Mouse (Mus musculus): ENCODE measurements around the gene Tmbim1. TPM values are rescaled to one million over a fixed set of nuclear protein-coding genes. Genes with fewer than 3 reads are reported as not detected.
"Not testable (repeated sequence)": the region's sequence is repeated elsewhere in the genome, so short reads cannot be mapped to it uniquely, and the experiment has no call there.

Gene Tmbim1
- polyA plus RNA-seq, 1 experiment = 69.2 TPM

DNA sequence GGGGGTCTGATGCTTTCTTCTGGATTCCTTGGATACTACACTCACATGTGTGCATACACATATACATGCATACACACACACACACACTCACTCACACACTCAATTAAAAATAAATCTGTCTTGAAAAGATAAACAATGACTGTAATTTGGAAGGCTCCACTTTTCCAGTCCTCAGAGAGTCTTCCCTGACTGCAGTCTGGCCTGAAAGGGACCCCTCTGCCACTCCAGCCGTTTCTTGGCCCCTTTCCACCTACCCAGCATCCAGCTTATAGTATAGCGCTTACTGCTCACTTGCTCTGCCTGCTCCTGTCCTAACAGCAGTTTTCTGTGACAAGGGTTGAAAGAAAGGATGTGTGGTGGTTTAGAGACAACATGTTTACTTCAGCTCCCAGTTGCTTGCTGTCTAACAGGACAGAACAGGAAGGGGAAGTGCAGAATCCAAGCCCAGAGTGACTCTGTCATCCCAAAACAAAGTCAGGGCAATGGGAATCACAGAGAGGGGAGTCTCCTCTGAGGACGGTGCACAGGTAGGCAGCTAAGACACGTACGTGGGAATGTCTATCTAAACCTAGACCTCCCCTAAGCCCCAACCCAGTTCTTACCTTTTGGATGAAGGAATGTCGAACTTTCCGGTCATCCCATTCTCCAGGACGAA, 12.0 kb downstream of the Tmbim1 start:
- no peak overlapping the region for H3K4me3 ChIP-seq (ENCODE audit: control insufficient read depth, insufficient read depth, low read length)

DNA sequence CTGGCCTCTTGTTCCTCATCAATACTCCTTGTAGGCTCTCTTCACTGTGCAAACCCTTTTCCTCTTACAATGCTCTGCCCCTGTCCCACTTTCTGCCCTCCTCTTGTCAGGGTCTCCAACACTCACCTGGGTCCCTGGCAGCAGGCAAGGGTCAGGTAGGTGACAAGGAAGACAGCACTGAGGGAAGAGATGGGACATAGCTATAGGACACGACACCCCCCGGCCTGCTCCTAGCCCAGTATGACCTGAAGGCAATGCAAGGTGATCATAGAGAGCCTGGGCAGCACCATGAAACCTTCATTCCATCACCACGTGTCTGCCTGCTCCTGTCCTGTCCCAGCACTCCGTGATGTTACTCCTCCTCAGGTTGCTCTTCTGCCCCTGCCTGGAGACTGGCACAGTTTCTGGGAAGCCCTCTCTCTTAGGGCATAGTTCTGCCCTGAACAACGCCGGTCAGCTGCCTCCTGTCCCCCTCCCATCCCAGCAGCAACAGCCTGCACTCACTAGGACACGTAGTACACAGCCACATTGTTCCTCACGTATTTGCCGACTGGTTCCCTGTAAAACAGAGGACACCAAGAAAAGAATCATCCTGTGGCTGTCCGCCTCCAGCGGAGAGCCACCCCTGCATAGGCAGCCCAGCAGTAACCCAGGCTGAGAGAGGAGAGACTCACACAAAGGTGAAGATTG, 12.9 kb downstream of the Tmbim1 start:
- H3K36me3 ChIP-seq (ENCODE audit: control insufficient read depth, insufficient read depth, low read length) = no peaks in the 10 kb centered on the region
- H3K27ac ChIP-seq (ENCODE audit: control insufficient read depth, insufficient read depth, low read length) = no peak overlapping the region
- DNase-seq = no peak
- TF ChIP-seq CTCF (IDR thresholded peaks at IDR 0.05; ENCODE audit: borderline replicate concordance, control insufficient read depth, extremely low read depth, insufficient read depth, low read length, poor library complexity) (no peak), POLR2A (IDR thresholded peaks at IDR 0.05; ENCODE audit: control insufficient read depth, extremely low read depth, insufficient read depth, low read length, poor library complexity) (no peak)
- WGBS = 96% methylated on average over 11 of the region's 11 CpGs
- H3K27me3 ChIP-seq (ENCODE audit: control insufficient read depth, insufficient read depth, low read length) = no peaks in the 10 kb centered on the region
- 0 out of 2 replicates have a peak, but pooled peaks cover 4% of the 10 kb centered on the region for H3K4me1 ChIP-seq (replicated peaks; ENCODE audit: control insufficient read depth, insufficient read depth, low read length)
- no peak overlapping the region for H3K4me3 ChIP-seq (ENCODE audit: control insufficient read depth, insufficient read depth, low read length)

More for the DNA sequence above, 12.0 kb downstream of the Tmbim1 start:
- no peak for DNase-seq
- Histone ChIP-seq H3K27ac (ENCODE audit: control insufficient read depth, insufficient read depth, low read length) (no peak overlapping the region), H3K4me1 (replicated peaks; ENCODE audit: control insufficient read depth, insufficient read depth, low read length) (0 out of 2 replicates have a peak, but pooled peaks cover 4% of the 10 kb centered on the region), H3K36me3 (ENCODE audit: control insufficient read depth, insufficient read depth, low read length) (no peaks in the 10 kb centered on the region), H3K27me3 (ENCODE audit: control insufficient read depth, insufficient read depth, low read length) (no peaks in the 10 kb centered on the region)
- 94% methylated on average over 8 of the region's 8 CpGs for WGBS
- TF ChIP-seq CTCF (IDR thresholded peaks at IDR 0.05; ENCODE audit: borderline replicate concordance, control insufficient read depth, extremely low read depth, insufficient read depth, low read length, poor library complexity) (no peak), POLR2A (IDR thresholded peaks at IDR 0.05; ENCODE audit: control insufficient read depth, extremely low read depth, insufficient read depth, low read length, poor library complexity) (no peak)

DNA sequence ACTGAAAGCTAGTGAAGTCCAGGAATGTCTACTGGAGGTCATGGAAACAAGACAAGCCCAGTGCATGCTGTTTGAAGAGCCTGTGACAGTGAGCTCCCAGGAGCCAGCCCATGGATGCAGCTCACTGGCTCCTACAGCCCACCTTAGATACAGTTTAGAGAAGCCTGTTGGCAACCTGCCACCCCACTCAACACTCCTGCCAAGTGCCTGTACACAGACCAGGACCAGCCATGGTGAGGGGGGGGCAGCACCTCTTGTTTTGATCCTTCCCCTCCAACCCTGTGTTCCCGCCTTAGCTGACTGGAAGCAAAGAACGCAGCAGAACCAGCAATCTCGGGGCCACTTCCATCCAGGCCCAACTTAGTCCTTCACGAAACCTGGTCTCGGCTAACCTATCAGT, 15.3 kb downstream of the Tmbim1 start:
- 95% methylated on average over 5 of the region's 5 CpGs for WGBS
- H3K27ac ChIP-seq (ENCODE audit: control insufficient read depth, insufficient read depth, low read length) = no peak overlapping the region
- TF ChIP-seq CTCF (IDR thresholded peaks at IDR 0.05; ENCODE audit: borderline replicate concordance, control insufficient read depth, extremely low read depth, insufficient read depth, low read length, poor library complexity) (no peak), POLR2A (IDR thresholded peaks at IDR 0.05; ENCODE audit: control insufficient read depth, extremely low read depth, insufficient read depth, low read length, poor library complexity) (no peak)
- DNase-seq = no peak
- no peak overlapping the region for H3K4me3 ChIP-seq (ENCODE audit: control insufficient read depth, insufficient read depth, low read length)
- H3K36me3 ChIP-seq (ENCODE audit: control insufficient read depth, insufficient read depth, low read length) = no peaks in the 10 kb centered on the region
- peaks cover 4% of the 10 kb centered on the region for H3K4me1 ChIP-seq (replicated peaks; ENCODE audit: control insufficient read depth, insufficient read depth, low read length)
- H3K27me3 ChIP-seq (ENCODE audit: control insufficient read depth, insufficient read depth, low read length) = no peaks in the 10 kb centered on the region

DNA sequence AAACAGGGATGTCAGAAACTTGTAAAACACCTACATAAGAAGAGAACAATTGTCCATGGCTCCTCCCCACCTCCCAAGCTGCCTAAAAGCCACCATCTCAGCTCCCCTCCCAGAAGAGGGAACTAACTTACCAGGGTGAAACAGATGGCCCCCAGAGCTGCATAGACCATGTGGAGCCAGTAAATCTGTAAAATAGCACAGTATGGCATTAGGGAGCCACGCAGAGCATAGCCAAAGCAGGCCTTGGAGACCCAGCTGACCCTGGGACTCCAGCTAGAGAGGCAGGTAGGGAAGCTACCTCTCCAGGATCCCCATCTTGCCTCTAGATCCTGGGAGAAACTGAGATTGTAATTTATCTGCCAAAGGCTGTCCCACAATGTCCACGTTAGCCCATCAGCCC, 15.7 kb downstream of the Tmbim1 start:
- Histone ChIP-seq H3K4me3 (ENCODE audit: control insufficient read depth, insufficient read depth, low read length) (no peak overlapping the region), H3K27ac (ENCODE audit: control insufficient read depth, insufficient read depth, low read length) (no peak overlapping the region), H3K4me1 (replicated peaks; ENCODE audit: control insufficient read depth, insufficient read depth, low read length) (peaks cover 4% of the 10 kb centered on the region), H3K27me3 (ENCODE audit: control insufficient read depth, insufficient read depth, low read length) (no peaks in the 10 kb centered on the region), H3K36me3 (ENCODE audit: control insufficient read depth, insufficient read depth, low read length) (no peaks in the 10 kb centered on the region)
- TF ChIP-seq CTCF (IDR thresholded peaks at IDR 0.05; ENCODE audit: borderline replicate concordance, control insufficient read depth, extremely low read depth, insufficient read depth, low read length, poor library complexity) = no peak
- TF ChIP-seq POLR2A (IDR thresholded peaks at IDR 0.05; ENCODE audit: control insufficient read depth, extremely low read depth, insufficient read depth, low read length, poor library complexity) = no peak
- WGBS = 93% methylated on average over 2 of the region's 2 CpGs
- no peak for DNase-seq

DNA sequence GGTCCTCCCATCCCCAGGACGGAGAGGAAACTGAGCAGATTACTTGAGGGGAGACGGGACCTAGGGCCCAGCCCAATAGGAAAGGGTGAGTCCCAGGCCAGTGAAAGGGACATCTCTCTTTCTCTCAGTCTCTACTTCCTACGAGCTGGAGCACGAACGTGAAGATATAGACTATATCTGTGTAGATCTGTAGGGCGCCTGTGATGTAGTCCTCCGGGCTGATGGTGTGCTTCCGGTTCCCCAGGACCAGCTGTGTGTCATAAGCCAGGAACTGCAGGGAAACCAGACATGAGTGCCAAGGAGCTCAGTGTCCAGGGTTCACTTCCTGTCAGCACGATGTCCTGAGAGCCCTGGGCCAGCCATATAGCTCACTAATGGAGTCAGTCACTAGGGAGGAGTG, 16.2 kb downstream of the Tmbim1 start:
- H3K4me1 ChIP-seq (replicated peaks; ENCODE audit: control insufficient read depth, insufficient read depth, low read length) = peaks cover 4% of the 10 kb centered on the region
- WGBS = 91% methylated on average over 9 of the region's 9 CpGs

DNA sequence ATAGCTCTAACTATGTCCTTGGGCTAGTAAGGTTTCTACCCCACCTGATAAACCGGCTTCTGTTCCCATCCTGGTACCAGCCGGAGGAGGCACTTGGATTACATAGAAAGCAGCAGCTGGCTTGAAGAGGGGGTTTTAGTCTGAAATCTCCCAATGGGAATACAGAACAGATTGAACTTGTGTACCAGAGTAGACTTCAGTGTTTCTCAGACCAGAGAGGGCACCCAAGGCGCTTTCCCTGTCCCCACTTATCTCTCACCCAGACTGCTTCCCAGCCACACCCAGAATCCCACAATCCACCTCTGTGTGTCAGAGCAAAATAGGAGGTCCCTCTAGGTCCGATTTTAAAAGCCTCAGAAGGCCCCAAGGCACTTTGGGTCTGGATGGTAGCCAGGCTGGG, 17.1 kb downstream of the Tmbim1 start:
- Histone ChIP-seq H3K36me3 (ENCODE audit: control insufficient read depth, insufficient read depth, low read length) (no peaks in the 10 kb centered on the region), H3K4me3 (ENCODE audit: control insufficient read depth, insufficient read depth, low read length) (no peak overlapping the region), H3K27me3 (ENCODE audit: control insufficient read depth, insufficient read depth, low read length) (no peaks in the 10 kb centered on the region), H3K27ac (ENCODE audit: control insufficient read depth, insufficient read depth, low read length) (no peak overlapping the region), H3K4me1 (replicated peaks; ENCODE audit: control insufficient read depth, insufficient read depth, low read length) (peaks cover 9% of the 10 kb centered on the region)
- DNase-seq = no peak
- TF ChIP-seq CTCF (IDR thresholded peaks at IDR 0.05; ENCODE audit: borderline replicate concordance, control insufficient read depth, extremely low read depth, insufficient read depth, low read length, poor library complexity) = no peak
- TF ChIP-seq POLR2A (IDR thresholded peaks at IDR 0.05; ENCODE audit: control insufficient read depth, extremely low read depth, insufficient read depth, low read length, poor library complexity) = no peak
- 94% methylated on average over 4 of the region's 4 CpGs for WGBS

More for the DNA sequence above, 16.2 kb downstream of the Tmbim1 start:
- Histone ChIP-seq H3K27me3 (ENCODE audit: control insufficient read depth, insufficient read depth, low read length) (no peaks in the 10 kb centered on the region), H3K36me3 (ENCODE audit: control insufficient read depth, insufficient read depth, low read length) (no peaks in the 10 kb centered on the region), H3K4me3 (ENCODE audit: control insufficient read depth, insufficient read depth, low read length) (no peak overlapping the region), H3K27ac (ENCODE audit: control insufficient read depth, insufficient read depth, low read length) (no peak overlapping the region)
- DNase-seq = no peak
- TF ChIP-seq POLR2A (IDR thresholded peaks at IDR 0.05; ENCODE audit: control insufficient read depth, extremely low read depth, insufficient read depth, low read length, poor library complexity) = no peak
- TF ChIP-seq CTCF (IDR thresholded peaks at IDR 0.05; ENCODE audit: borderline replicate concordance, control insufficient read depth, extremely low read depth, insufficient read depth, low read length, poor library complexity) = no peak

DNA sequence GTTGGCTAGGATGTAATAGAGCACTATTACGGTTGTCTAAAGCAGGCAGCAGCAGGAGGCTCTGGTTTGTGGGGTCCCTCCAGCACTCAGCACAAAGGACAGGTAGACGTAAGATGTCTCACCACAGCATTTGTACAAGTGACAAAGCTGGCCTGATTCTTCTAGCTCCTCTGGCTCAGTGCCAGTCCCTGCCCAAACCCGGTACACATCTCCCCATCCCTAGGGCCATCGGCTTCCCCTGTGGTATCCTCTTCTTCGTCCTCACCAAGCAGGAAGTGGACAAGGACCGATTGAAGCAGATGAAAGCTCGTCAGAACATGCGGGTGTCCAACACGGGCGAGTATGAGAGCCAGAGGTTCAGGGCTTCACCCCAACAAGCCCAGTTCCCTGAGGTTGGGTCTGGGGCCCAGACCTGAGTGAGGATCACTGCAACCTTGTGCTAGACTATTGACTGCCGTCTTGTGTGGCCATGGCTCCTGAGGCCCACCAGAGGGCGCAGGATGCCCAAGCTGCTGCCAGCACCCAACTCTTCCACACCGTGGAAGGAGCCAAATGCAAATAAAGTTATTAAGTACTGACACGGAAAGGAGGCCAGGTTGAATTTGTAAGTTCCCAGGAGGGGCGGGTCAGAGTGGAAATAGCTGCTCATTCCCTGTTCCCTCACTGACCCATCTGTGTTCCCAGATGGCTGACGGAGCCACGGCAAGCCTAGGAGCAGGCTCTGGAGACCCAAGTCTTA, 18.4 kb downstream of the Tmbim1 start:
- not testable (repeated sequence) for H3K27me3 ChIP-seq (ENCODE audit: control insufficient read depth, insufficient read depth, low read length); H3K4me1 ChIP-seq (replicated peaks; ENCODE audit: control insufficient read depth, insufficient read depth, low read length); H3K27ac ChIP-seq (ENCODE audit: control insufficient read depth, insufficient read depth, low read length); H3K4me3 ChIP-seq (ENCODE audit: control insufficient read depth, insufficient read depth, low read length); H3K36me3 ChIP-seq (ENCODE audit: control insufficient read depth, insufficient read depth, low read length)
- WGBS = 70% methylated on average over 16 of the region's 17 CpGs
- peak; percentile 15 for DNase-seq

Measured in thymus, adult 2 months (tissue).